Mouse (Mus musculus) megakaryocyte, embryonic 14.5 days (primary cell): ENCODE data around the gene Grk3. TPM values are rescaled to one million over a fixed set of nuclear protein-coding genes. Genes with fewer than 3 reads are reported as not detected.

Experiments
- H3K27me3 ChIP-seq: replicated peaks from 2 replicates; pipeline ENCODE3; 2012; ENCODE audit warnings: inconsistent platforms
- H3K36me3 ChIP-seq: replicated peaks from 2 replicates; pipeline ENCODE3; 2012; ENCODE audit warnings: low read length, inconsistent platforms, mixed read lengths
- H3K4me1 ChIP-seq: 2 replicates; pipeline ENCODE4 v1.6.1; 2012; ENCODE audit warnings: inconsistent platforms
- H3K4me3 ChIP-seq: replicated peaks from 2 replicates; pipeline ENCODE3; 2012; ENCODE audit warnings: moderate library complexity, mild to moderate bottlenecking, inconsistent platforms
- H3K9me3 ChIP-seq: 2 replicates; pipeline ENCODE4 v1.6.1; 2012; ENCODE audit warnings: inconsistent platforms
- FLI1 ChIP-seq: IDR thresholded peaks from 2 replicates; pipeline ENCODE4 v1.6.1; 2012; ENCODE audit warnings: low read length, inconsistent platforms, mixed read lengths
- GATA1 ChIP-seq: IDR thresholded peaks from 3 replicates; pipeline ENCODE4 v1.6.1; 2012; ENCODE audit warnings: mixed read lengths, low read length, inconsistent platforms, borderline replicate concordance
- polyA plus RNA-seq: library from polyadenylated mRNA; stranded (reverse); fragments of >175 nt; gene quantifications from 2 replicates; pipeline ENCODE4 v1.2.3, GENCODE M21; 2012; ENCODE audit warnings: low replicate concordance; ENCODE audit not compliant: insufficient read depth

Grk3 gene
- polyA plus RNA-seq, 1 experiment, result 0.40 TPM

DNA sequence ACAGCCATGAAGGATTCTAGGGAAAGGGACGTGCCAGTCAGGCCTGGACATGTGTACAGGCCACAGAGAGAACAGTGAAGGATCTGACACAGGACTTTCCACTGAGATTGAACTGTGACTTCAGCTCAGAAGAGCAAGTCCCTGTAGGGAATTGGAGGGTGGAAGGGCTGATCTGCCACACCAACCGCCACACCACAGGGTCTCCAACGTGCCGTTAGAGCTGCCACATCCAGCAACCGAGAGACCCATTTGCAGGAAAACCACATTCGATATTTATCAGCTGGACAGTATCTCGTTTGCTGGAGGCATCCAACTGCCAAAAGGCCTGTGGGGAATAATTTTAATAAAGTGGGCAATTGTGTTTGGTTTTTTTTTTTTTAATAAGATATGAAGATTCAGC lies 35.9 kb downstream of the Grk3 start:
- Histone ChIP-seq H3K36me3 (no peaks in the 10 kb centered on the region), H3K27me3 (peaks cover 4% of the 10 kb centered on the region), H3K4me3 (no peak overlapping the region), H3K4me1 (no peaks in the 10 kb centered on the region), H3K9me3 (peaks cover 15% of the 10 kb centered on the region; the same call in 1 of the 2 replicates)
- TF ChIP-seq FLI1, result no peak
- TF ChIP-seq GATA1, result no peak

DNA sequence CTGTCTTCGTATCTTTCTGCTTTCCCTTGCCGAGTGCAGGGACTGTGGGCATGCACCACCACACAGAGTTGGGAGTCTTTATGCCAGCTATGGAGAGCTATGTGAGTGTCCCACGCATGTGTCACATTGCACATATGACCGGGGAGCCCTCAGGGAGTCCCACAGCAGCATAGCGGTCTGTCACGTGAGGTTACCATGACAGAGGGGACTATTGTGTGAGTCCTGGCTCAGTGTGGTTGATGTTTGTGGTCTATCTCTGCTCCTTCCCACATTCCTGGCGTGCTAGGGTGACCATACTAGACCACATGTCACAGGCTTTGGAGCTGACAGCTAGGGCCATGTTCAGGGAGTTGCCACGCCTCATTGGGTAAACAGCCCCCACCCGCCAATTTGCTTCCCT lies 36.4 kb downstream of the Grk3 start:
- Histone ChIP-seq H3K36me3 (no peaks in the 10 kb centered on the region), H3K4me3 (no peak overlapping the region), H3K9me3 (peaks cover 15% of the 10 kb centered on the region; the same call in 1 of the 2 replicates), H3K4me1 (no peaks in the 10 kb centered on the region), H3K27me3 (peaks cover 4% of the 10 kb centered on the region)
- TF ChIP-seq FLI1, result no peak
- TF ChIP-seq GATA1, result no peak

DNA sequence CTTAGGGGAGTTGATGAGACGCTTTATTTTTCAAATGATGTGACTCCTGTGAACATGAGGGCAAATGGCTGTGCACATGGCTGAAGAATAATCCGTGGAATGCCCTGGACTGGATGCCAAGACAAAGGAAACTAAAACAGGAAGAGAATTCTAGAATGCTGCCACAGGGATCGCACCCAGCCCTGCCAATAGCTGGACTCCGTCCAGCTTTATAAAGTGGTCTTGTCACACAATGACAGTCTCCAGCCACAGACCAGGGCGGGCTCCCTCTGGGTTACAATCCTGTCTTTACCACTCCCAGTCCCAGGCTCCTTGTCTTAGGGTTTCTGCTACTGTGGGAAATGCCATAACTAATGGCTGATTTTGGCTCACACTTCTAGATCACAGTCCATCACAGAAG lies 38.5 kb downstream of the Grk3 start:
- peaks cover 5% of the 10 kb centered on the region for H3K27me3 ChIP-seq
- no peak for TF ChIP-seq FLI1
- TF ChIP-seq GATA1, result no peak
- peaks cover 15% of the 10 kb centered on the region; the same call in 1 of the 2 replicates for H3K9me3 ChIP-seq
- H3K4me3 ChIP-seq, result no peak overlapping the region
- no peaks in the 10 kb centered on the region for H3K36me3 ChIP-seq
- no peaks in the 10 kb centered on the region for H3K4me1 ChIP-seq

DNA sequence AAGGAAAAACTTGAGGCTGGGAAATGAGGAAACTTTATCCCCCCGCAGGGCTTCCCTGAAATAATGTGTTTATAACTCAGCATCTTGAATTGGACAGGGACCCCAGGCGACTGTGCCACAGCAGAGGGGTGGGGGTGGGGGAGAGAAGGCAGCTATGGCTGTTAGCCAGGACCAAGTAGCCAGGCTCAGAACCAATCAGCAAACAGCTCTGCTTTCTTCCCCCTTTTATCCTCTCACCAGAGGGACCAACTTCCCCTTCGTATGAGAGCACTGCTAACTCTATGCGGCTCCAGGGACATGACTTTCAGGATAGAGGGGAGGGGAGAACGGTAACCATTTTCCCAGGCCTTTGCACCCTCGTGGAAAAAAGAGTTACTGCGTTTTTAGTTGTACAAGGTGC lies 42.0 kb downstream of the Grk3 start:
- Histone ChIP-seq H3K4me3 (no peak overlapping the region), H3K36me3 (no peaks in the 10 kb centered on the region), H3K9me3 (peaks cover 9% of the 10 kb centered on the region), H3K4me1 (no peaks in the 10 kb centered on the region), H3K27me3 (peaks cover 3% of the 10 kb centered on the region)
- TF ChIP-seq GATA1, result no peak
- TF ChIP-seq FLI1, result no peak

DNA sequence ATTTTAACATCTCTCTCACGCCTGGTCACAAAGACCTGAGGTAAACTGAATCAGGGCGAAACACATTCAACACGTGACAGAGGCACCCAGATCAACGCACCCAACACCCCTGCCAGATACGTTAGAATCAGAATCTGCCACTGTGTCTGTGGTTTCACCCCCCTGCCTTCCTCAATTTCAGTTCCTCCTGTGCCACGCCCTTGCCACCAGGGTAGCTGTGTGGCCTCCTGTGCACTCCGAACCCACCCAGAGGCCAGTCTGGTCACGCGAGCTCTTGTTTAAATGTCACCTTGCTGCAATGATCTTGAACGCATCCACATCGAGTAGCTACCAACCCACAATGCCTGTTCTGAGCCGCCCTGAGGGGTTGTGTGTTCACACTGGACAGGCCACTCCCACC lies 43.3 kb downstream of the Grk3 start:
- Histone ChIP-seq H3K4me1 (no peaks in the 10 kb centered on the region), H3K27me3 (peaks cover 3% of the 10 kb centered on the region), H3K9me3 (peaks cover 2% of the 10 kb centered on the region; the same call in 1 of the 2 replicates), H3K36me3 (no peaks in the 10 kb centered on the region), H3K4me3 (no peak overlapping the region)
- TF ChIP-seq GATA1, result no peak
- TF ChIP-seq FLI1, result no peak

DNA sequence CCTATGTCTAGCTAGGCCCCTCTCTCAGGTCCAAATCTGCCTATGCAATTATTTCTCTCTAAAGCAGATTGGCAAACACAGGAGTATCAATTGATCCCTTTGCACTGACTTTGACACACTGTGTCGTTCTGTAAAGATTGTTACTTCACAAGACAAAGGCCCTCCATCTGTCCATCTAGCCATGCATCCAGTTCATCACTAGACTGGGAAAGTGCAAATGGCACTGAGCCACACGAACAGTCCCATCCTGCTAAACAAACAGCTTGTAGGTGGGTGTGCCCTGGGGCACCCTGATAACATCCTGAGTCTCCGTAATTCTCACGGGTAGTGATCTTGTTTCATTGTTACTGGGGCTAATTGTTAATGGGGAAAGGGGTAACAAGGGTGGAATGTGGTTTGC lies 52.1 kb downstream of the Grk3 start:
- Histone ChIP-seq H3K9me3 (no peaks in the 10 kb centered on the region), H3K27me3 (no peaks in the 10 kb centered on the region), H3K36me3 (no peaks in the 10 kb centered on the region), H3K4me1 (no peaks in the 10 kb centered on the region), H3K4me3 (no peak overlapping the region)
- no peak for TF ChIP-seq GATA1
- no peak for TF ChIP-seq FLI1

DNA sequence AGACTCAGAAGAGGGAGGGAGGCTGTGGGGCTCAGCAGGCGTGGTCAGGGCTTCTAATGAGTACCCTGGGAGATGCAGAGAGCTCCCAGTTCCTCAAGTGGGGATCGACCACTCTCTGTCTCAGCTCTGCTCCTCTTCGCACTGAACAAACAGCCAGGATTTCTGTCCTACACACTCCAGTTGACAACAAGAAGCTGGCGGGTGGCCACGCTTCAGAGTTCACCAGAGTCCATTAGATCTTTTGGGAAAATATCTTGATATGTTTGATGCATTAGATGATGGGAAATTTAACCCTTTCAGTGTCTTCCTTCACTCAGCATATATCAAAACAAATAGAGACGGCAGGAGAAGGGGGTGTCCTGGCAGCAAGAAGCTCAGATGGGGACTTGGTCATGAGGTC lies 53.4 kb downstream of the Grk3 start:
- no peaks in the 10 kb centered on the region for H3K36me3 ChIP-seq
- peaks cover 2% of the 10 kb centered on the region for H3K27me3 ChIP-seq
- H3K4me1 ChIP-seq, result no peaks in the 10 kb centered on the region
- TF ChIP-seq FLI1 (no peak), GATA1 (no peak)
- no peaks in the 10 kb centered on the region for H3K9me3 ChIP-seq
- H3K4me3 ChIP-seq, result no peak overlapping the region

DNA sequence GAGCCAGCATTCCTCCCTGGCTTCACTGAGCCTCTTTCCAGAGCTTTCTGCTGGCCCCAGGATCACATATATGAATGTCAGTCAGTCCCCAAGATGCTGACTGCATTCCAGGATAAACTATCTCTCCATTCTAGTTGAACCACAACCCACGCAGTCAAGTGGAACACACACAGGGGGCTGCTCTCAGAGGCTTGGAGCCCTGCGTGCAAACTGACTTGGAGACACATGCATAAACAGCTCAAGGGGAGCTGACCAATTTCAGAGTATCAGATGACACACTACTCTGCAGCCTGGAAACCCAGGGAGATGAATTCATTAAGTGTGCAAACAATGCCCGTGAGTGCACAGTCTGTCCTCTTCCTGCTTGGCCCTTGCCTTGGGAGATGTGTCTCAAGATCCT lies 54.7 kb downstream of the Grk3 start:
- no peak for TF ChIP-seq GATA1
- Histone ChIP-seq H3K9me3 (no peaks in the 10 kb centered on the region), H3K27me3 (peaks cover 2% of the 10 kb centered on the region), H3K4me3 (no peak overlapping the region), H3K36me3 (no peaks in the 10 kb centered on the region), H3K4me1 (no peaks in the 10 kb centered on the region)

DNA sequence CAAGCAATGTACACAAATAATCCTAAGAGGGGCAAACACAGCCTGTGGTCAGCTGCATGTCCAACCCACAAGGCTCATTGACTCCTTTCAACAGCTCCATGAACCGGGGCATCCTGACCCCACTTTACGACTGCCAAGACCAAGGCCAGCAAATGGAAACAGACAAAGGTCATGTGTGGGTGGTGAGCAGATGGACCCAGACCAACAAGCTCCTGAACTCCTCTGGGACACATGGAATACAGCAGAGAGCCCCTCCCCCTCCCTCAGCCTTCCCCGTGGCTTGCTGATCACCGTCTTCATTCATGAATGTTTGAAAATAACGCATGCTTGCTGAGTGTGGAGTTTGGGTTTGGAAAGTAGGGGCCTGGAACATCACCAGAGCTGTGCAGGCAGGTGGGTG lies 57.3 kb downstream of the Grk3 start:
- no peak for TF ChIP-seq FLI1
- no peak for TF ChIP-seq GATA1
- no peak overlapping the region for H3K4me3 ChIP-seq
- peaks cover 3% of the 10 kb centered on the region for H3K27me3 ChIP-seq
- no peaks in the 10 kb centered on the region for H3K9me3 ChIP-seq
- H3K36me3 ChIP-seq, result no peaks in the 10 kb centered on the region
- H3K4me1 ChIP-seq, result no peaks in the 10 kb centered on the region

DNA sequence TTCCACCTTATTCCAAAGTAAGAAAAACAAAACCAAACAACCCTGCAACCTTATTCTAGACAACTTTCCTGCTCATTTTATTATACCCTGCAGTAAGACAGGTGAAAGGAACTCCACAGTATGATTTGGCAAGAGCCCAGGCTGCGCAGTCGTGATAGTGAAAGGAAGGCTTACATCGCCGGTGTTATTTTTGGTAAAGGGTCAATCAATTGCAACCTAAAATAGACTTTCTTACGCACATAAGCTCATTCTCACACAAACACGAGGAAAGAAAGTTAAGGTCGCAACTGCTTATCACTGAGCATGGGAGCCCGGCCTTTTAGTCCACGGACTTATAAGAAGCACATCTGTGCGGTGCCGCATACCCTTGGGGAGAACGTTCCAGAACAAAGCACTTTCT lies 58.8 kb downstream of the Grk3 start:
- TF ChIP-seq FLI1, result no peak
- TF ChIP-seq GATA1, result no peak
- no peak overlapping the region for H3K4me3 ChIP-seq
- H3K9me3 ChIP-seq, result no peaks in the 10 kb centered on the region
- no peaks in the 10 kb centered on the region for H3K36me3 ChIP-seq
- H3K4me1 ChIP-seq, result no peaks in the 10 kb centered on the region
- H3K27me3 ChIP-seq, result peaks cover 3% of the 10 kb centered on the region

DNA sequence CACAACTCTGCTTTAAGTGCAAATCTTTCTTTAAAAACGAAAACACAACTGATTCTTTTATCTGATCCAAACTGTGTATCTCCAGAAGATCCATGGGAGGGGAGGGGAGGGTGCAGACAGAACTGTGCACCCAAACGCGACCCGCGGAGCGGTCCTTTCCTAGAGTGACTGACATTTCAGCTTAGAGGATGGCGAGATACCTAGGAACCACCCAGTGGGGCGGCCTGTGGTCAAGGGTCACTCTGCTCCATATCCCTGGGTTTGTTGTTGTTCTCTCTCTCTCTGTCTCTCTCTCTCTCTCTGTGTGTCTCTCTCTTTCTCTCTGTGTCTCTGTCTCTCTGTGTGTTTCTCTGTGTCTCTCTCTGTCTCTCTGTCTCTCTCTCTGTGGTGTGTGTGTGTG lies 59.2 kb downstream of the Grk3 start:
- H3K27me3 ChIP-seq, result peaks cover 3% of the 10 kb centered on the region
- TF ChIP-seq FLI1 (no peak), GATA1 (no peak)
- H3K9me3 ChIP-seq, result no peaks in the 10 kb centered on the region
- H3K4me3 ChIP-seq, result no peak overlapping the region
- no peaks in the 10 kb centered on the region for H3K4me1 ChIP-seq
- no peaks in the 10 kb centered on the region for H3K36me3 ChIP-seq
